ENCODE assay signal across 27 mouse cellular contexts in the genomic region with DNA sequence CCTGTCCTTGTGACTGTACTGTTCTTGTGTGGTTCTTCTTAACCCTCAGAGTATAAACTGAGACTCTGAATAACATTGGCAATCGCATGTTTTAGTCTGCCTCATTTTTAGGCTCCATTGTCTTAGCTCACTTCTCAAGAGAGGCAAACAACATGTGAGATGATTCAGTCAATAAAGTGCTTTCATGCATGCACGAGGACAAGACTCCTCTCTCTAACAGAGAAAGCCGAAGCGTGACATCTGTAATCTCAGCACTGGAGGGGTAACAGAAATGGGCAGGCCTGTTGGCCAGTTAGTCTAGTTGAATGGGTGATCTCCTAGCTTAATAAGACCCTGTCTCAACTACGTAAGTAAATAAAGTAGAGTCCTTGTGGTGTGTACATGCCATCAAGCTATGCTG.
"Had no signal": no experiment of that assay in that cellular context is flagged by ENCODE, and none has a peak within 500 bp of the region (broad histone marks: within the 10 kb centered on the region; RNA-seq: fewer than 3 reads in every experiment).

No protein-coding gene starts in this region.

- H3K4me3 ChIP-seq: gastrocnemius, adult 2 months; heart, embryonic 10.5 days; heart, embryonic 12.5 days; hindbrain, embryonic 10.5 days; hindbrain, embryonic 12.5 days; hindbrain, embryonic 15.5 days; intestine, embryonic 15.5 days; layer of hippocampus, adult 2 months; left cerebral cortex, adult 2 months; limb, embryonic 10.5 days; limb, embryonic 12.5 days; liver, embryonic 13.5 days; liver, embryonic 15.5 days had no signal

- H3K27ac ChIP-seq: gastrocnemius, adult 2 months; heart, embryonic 10.5 days; hindbrain, embryonic 10.5 days; hindbrain, embryonic 12.5 days; hindbrain, embryonic 15.5 days; intestine, embryonic 15.5 days; layer of hippocampus, adult 2 months; left cerebral cortex, adult 2 months; limb, embryonic 10.5 days; limb, embryonic 12.5 days; liver, embryonic 13.5 days; liver, embryonic 15.5 days had no signal

- H3K4me1 ChIP-seq: heart, embryonic 10.5 days; heart, embryonic 12.5 days; hindbrain, embryonic 10.5 days; hindbrain, embryonic 12.5 days; hindbrain, embryonic 15.5 days; intestine, embryonic 15.5 days; limb, embryonic 10.5 days; limb, embryonic 12.5 days; liver, embryonic 13.5 days; liver, embryonic 15.5 days had no signal

- DNase-seq: gastrocnemius, adult 2 months; gastrocnemius, postnatal 10 days; gastrocnemius, postnatal 25 days; heart, adult 18-20 months; heart, postnatal 10 days; heart, postnatal 4 days; kidney, adult 2 months; kidney, postnatal 10 days; kidney, postnatal 25 days; kidney, postnatal 4 days; liver; liver, embryonic 13.5 days; liver, postnatal 0 days had no signal

- H3K27me3 ChIP-seq: heart, embryonic 12.5 days; hindbrain, embryonic 12.5 days; hindbrain, embryonic 15.5 days; intestine, embryonic 15.5 days; limb, embryonic 12.5 days; liver, embryonic 13.5 days; liver, embryonic 15.5 days had no signal

- ATAC-seq: inflammation-experienced regulatory T-cells, adult 6 months; intestine, embryonic 15.5 days; intestine, postnatal 0 days; liver, postnatal 0 days had no signal

- H3K4me2 ChIP-seq: heart, embryonic 12.5 days; hindbrain, embryonic 12.5 days; hindbrain, embryonic 15.5 days; intestine, embryonic 15.5 days; limb, embryonic 12.5 days; liver, embryonic 11.5 days; liver, embryonic 13.5 days; liver, embryonic 15.5 days had no signal

- H3K9ac ChIP-seq: heart, embryonic 12.5 days; hindbrain, embryonic 12.5 days; hindbrain, embryonic 15.5 days; intestine, embryonic 15.5 days; limb, embryonic 12.5 days; liver, embryonic 13.5 days; liver, embryonic 15.5 days; liver, postnatal 0 days had no signal

- H3K36me3 ChIP-seq: hindbrain, embryonic 10.5 days; hindbrain, embryonic 12.5 days; intestine, embryonic 15.5 days; limb, embryonic 10.5 days; limb, embryonic 12.5 days had no signal

- H3K9me3 ChIP-seq: heart, embryonic 10.5 days; heart, embryonic 12.5 days; hindbrain, embryonic 10.5 days; hindbrain, embryonic 12.5 days; hindbrain, embryonic 15.5 days; intestine, embryonic 15.5 days; limb, embryonic 10.5 days; limb, embryonic 12.5 days; liver, embryonic 13.5 days; liver, embryonic 15.5 days had no signal
